Mouse (Mus musculus) bone marrow macrophage, adult 2 months (primary cell): ENCODE measurements around the gene Il4.

Source experiments
- CTCF ChIP-seq: IDR thresholded peaks from 2 replicates; pipeline ENCODE4 v1.5.1; 2012; ENCODE audit warnings: low read depth, mild to moderate bottlenecking, low read length, moderate library complexity
- POLR2A ChIP-seq: IDR thresholded peaks from 2 replicates; pipeline ENCODE4 v1.6.1; 2012; ENCODE audit warnings: mild to moderate bottlenecking, low read depth, low read length, borderline replicate concordance

DNA sequence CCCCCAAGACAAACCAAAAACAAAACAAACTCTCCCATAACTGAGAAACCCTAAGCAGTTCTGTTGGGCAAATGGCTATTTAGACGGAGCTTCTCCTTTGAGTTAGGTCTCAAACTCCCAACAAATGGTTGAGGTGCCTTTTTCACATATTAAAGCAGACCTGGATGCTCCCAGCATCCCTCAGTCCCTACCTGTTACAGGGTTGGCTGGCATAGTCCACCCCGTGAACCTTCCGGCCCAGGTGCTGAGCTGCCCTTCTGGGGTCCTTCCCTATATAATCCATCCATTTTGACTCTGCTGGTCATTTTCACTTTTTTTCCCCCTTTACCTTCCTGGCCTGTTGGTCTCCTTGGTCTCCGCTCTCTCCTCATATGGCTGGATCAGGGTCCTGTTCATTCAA, 51.8 kb downstream of the Il4 start:
- TF ChIP-seq POLR2A (no peak), CTCF (no peak)
